Mouse (Mus musculus) left cerebral cortex, adult 8-10 months (tissue): ENCODE measurements around the gene Mnd1. TPM values are rescaled to one million over a fixed set of nuclear protein-coding genes. Genes with fewer than 3 reads are reported as not detected.
A peak's percentile ranks its signal among the peaks of the same experiment; 100 is the strongest.

Source experiments
- DNase-seq, 2 experiments: peaks; one replicate each; pipeline ENCODE4 v3.0.0; 2022; ENCODE audit warnings: low spot score in 2 of 2
- total RNA-seq, 4 experiments: library from RNA; stranded (reverse); gene quantifications; 2 replicates each; pipeline ENCODE4 v1.2.4; 2022

The Mnd1 gene
- total RNA-seq: 1 to 10 TPM in 3 of 4 experiments, under 1 TPM in 1; 0.66 to 2.3 (median 1.4) TPM

- DNase-seq: peak; percentile 85 to 91
Observed at GRCm38 (mm10) chr3:84155558-84156006, at the start of gene Mnd1. Gene Mnd1, minus strand, starts transcription at chr3:84155786.

DNA sequence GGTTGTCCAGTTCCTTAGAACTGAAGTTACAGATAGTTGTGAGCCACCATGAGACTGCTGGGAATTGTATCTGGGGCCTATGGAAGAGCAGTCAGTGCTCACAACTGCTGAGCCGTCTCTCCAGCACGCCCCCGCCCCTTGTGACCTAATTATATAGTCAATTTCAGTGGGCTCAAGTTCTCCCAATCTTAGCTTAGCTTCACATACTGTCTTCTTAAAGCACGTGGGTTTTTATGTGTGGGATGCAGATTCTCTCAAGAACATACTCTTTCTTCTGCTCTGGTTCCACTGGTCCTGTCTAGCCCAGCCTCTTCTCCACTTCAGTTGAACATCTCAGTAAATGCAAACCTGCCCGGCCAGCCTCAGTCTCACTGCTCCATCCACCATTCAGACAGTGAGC, 49.1 kb upstream of the Mnd1 start:
- no peak for DNase-seq

DNA sequence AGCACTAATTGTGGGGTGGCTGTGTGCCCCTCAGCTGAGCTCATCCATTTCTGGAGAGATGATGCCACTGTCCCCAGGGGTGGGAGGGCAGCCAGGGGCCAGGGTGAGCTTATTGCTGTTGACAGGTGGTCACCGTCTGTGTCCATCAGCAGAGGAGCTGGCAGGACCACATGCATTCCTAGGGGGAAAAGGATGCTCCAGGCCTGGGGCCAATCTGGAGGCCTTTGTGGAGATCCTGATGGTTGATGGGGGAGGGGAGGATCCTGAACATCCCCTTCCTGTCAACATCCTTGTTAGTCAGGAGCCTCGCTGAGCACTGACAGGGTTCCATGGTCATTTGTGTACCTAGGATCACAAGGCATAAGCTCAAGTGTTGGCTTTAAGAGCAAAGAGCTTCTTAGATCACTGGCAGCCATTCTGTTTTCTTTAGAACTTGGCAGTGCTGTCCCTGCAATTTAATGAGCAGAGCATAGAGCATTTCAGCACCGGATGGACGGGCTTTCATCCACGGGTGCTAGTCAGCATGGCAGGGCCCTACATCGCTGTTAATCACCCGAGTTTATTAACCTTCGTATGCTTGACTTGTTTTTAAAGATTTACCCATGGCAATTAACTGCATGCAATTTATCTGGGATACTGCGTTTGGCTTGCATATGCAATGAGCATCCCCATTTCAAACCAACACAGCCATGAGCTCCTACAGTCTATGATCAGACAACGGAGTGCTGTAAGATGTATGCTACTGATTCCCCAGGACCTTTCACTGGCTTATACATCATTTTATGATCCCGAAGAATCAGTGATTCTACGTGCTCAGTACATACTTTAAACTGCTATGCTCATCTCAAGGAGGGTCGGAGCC, 45.2 kb upstream of the Mnd1 start:
- DNase-seq: no peak

GRCm38 (mm10) chr3:84199516-84199915, 43.9 kb upstream of the Mnd1 start:
- DNase-seq: no peak

DNA sequence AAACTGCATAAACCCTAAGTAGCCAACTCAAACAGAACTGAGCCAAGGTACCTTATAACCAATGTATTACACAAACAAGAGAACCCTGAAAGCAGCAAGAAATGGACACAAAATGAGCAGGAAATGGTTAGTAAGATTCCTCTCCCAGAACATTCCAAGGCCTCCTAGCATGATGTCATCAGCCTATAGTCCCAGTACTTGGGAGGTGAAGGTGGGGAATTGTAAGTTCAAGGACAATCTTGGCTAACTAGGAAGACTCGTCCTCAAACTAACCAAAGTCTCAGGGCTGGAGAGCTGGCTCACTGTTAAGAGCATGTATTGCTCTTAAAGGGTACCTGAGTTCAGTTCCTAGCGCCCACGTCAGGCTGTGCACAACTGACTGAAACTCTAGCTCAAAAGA, 42.6 kb upstream of the Mnd1 start:
- DNase-seq: no peak

- DNase-seq: no peak
Observed at GRCm38 (mm10) chr3:84193881-84194280, 38.3 kb upstream of the Mnd1 start.

- DNase-seq: no peak
Observed at GRCm38 (mm10) chr3:84191141-84191881, 35.7 kb upstream of the Mnd1 start.

GRCm38 (mm10) chr3:84190513-84191061, 35.0 kb upstream of the Mnd1 start:
- no peak for DNase-seq

GRCm38 (mm10) chr3:84189629-84190173, 34.1 kb upstream of the Mnd1 start:
- DNase-seq: no peak

- no peak for DNase-seq
Observed at GRCm38 (mm10) chr3:84181717-84182116, 26.1 kb upstream of the Mnd1 start.

GRCm38 (mm10) chr3:84181102-84181501, 25.5 kb upstream of the Mnd1 start:
- no peak for DNase-seq

DNA sequence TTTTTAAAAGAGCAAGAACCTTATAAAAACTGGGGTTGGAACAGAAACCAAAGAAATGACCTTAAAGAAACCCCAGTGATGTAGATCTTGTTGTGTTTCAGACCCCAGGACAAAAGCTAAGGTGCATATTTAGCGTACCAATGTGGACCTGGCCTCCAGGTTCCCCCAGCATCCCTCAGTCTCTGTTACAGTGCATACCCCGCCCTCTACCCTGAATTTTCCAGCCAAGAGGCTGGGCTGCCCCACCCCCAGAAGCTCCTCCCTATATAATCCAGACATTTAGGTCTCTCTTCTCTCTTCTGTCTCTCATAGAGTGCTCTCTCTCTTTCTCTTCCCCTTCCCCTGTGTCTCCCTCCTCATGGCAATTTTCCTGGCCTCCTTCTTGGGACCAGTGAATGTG, 24.7 kb upstream of the Mnd1 start:
- no peak for DNase-seq

GRCm38 (mm10) chr3:84177834-84178233, 22.2 kb upstream of the Mnd1 start:
- DNase-seq: no peak

DNA sequence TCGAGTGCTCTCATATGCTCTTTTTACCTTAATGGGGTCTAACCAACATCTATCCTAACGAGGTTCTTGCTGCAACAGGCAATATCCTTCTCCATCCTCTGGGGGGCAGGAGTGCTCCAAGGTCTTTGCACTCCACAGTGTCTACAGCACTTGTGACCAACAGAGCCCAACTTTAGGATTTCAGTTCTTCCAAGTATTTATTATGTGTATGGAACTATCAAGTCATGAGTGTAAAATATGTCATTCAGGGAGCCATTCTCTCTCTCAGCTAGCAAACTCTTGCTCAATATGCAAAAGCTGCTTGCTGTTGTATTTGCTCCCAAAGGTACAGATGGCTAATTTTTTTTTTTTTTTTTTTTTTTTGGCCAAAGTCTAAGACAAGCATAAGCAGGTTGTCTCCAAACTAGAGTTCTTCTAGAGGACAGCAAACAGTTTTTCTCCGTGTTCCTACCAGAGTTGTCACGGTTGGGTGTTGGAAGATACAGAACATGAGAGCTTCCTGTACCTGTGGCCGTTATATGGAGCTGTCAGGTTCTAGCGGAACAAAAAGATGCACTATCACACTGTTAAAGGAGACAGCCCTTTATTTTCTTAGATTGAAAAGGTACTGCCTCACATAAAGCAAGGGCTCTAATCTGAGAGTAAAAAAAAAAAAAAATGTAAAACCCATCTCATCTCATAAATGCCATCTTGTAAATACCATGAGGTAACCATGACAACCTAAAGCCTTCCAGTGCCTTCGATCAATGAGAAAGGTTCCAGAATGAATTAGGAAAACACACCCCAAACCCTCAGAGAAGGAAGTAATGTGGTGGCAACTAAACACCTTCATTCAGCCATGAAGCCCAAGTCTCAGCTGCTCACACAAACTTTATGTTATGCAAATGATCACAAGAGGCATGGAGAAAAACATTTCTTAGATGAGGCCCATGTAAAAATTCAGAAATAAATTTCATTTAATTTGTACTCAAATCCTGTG, 20.0 kb upstream of the Mnd1 start:
- peak in 1 of 2 experiments; percentile 49 for DNase-seq

- DNase-seq: no peak
Observed at GRCm38 (mm10) chr3:84173581-84174154, 18.1 kb upstream of the Mnd1 start, which contains the start of gene Gm6525. Gene Gm6525, plus strand, starts transcription at chr3:84174104.

DNA sequence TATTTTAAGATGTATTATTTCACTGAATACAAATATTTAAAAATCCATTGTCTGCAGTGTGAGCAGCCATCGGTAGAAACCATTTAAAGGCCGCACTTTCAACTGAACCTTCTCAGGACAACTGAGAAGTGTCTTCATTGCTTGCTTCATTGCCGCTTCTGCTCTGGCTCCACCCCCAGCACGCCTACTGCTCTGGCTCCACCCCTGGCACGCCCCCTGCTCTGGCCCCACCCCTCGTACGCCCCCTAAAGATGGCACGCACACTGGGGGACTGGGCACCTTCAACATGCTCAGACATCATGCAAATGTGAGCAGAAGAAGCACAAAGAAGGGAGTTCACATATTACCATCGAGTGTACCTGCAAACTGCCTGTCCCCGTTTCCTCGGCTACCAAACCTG, 16.8 kb upstream of the Mnd1 start:
- no peak for DNase-seq

DNA sequence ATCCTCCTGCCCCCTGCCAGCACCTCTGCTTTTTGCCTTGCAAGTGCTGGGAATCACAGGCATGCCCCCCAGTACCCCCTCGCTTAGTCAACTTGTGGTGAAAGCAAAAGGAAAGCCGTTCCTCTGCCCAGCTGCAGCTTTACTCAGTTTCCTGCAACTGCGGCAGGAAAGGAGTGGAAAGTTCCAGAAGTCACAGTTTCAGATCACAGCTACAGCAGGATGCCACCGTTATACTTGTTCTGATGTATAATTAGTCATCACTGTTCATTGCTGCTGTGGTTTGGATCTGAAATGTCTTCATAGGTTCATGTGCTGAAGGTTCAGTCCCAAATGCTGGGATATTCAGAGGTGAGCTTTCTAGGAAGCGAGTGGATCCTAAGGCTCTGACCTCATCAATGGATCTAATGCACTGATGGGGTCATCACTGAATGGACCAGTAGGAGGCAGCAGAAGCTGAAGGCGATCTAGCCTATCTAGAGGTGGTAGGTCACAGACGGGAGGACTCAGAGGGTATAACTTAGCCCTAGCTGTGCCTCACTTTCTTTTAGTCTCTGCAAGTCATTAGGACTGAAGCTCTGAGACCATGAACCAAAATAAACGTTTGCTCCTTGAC, 13.9 kb upstream of the Mnd1 start:
- DNase-seq: no peak

DNA sequence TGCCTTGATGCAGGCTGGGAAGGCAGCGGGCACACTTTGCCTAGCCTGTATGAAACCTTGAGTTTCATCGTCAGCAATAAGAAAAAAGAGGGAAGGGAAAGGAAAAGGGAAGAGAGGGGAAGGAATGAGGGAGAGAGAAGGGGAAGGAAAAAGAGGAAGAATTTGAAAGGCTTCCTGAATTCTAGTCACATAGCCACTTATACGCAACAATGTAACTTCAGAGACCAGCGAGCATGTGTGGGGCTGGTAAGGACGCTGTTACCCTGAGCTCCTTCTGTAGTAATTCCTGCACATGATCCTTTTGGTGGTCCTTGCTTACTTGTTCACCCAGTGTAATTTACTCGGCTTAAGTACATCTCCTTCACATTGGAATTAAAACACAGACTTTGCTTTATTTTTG, 13.4 kb upstream of the Mnd1 start:
- DNase-seq: no peak

GRCm38 (mm10) chr3:84166073-84166472, 10.5 kb upstream of the Mnd1 start:
- DNase-seq: no peak

DNA sequence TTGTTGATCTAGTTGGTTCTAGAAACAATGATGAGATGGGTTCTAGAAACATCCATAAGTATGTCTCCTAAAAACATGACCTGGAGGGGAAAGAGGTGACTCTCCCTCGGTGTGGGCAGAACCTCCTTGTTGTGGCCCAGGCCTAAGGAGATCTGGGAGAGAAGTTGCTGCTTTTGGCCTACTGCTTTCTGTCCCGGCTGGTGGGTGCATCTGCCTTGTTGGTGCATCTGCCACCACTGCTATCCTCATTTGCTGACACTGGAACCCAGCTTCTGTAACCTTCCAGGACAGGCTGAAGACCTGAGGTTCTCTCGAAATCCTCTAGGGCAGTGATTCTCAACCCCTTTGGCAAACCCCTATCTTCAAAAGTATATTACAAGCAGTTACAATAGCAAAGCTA, 9.8 kb upstream of the Mnd1 start:
- no peak for DNase-seq
